ENCODE assay signal across 8 mouse cellular contexts in the genomic region with DNA sequence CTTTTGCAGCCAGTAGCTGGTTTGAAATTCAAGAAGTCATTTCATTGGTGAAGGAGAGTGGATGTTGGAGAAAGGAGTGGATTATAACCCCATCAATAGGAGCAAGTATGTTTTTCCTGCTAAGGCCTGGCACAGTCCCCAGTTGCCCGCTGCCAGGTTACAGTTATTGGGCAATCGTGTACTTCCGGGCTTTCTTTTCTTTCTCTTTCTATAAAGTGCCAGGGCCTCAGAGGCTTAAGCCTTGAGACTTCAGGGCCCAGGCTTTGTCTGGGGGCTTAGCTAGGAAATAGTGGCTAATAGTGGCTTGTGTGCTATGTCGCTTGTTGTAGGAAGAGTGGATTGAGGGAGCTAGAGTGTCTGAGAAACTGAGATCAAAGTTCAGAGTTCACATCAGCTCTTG. TPM values are rescaled to one million over a fixed set of nuclear protein-coding genes. Genes with fewer than 3 reads are reported as not detected.
DNase-seq lines count a peak whose midpoint lies in the region; ATAC-seq and TF ChIP-seq lines count a peak whose summit lies in the region.

No protein-coding gene starts in this region.

- TF ChIP-seq CTCF in bone marrow, adult 2 months (IDR thresholded peaks at IDR 0.05; ENCODE audit: control insufficient read depth, insufficient read depth, low read length), result no peak
- no peak for TF ChIP-seq CTCF in hindbrain, postnatal 0 days (IDR thresholded peaks at IDR 0.05; ENCODE audit: low read depth)
- TF ChIP-seq CTCF in lung, postnatal 0 days (IDR thresholded peaks at IDR 0.05), result no peak

- no peak; the same call in none of the 2 replicates for TF ChIP-seq EP300 in lung, postnatal 0 days (IDR thresholded peaks at IDR 0.05)

- peaks cover 4% of the 10 kb centered on the region for H3K4me1 ChIP-seq in bone marrow, adult 2 months (ENCODE audit: control insufficient read depth, insufficient read depth, low read length)
- H3K4me1 ChIP-seq in hindbrain, postnatal 0 days (ENCODE audit: insufficient read depth, low read length), result peaks cover 25% of the 10 kb centered on the region
- peaks cover 12% of the 10 kb centered on the region; the same call in 1 of the 2 replicates for H3K4me1 ChIP-seq in lung, postnatal 0 days (ENCODE audit: insufficient read depth, low read depth, low read length)

- H3K4me3 ChIP-seq in bone marrow, adult 2 months (replicated peaks; ENCODE audit: control insufficient read depth, low read depth, low read length), result peak overlapping the region; percentile 60
- H3K4me3 ChIP-seq in hindbrain, postnatal 0 days (ENCODE audit: low read length), result peak overlapping the region; percentile 64; the same call in 1 of the 2 replicates
- peak overlapping the region; percentile 57; the same call in 1 of the 2 replicates for H3K4me3 ChIP-seq in lung, postnatal 0 days (ENCODE audit: low read depth, low read length)

- peak overlapping the region; percentile 98 for H3K4me2 ChIP-seq in hindbrain, postnatal 0 days (ENCODE audit: low read depth, low read length)
- H3K4me2 ChIP-seq in lung, postnatal 0 days (replicated peaks; ENCODE audit: low read depth, low read length), result peak overlapping the region; percentile 90

- H3K36me3 ChIP-seq in hindbrain, postnatal 0 days (ENCODE audit: insufficient read depth, low read length), result no peaks in the 10 kb centered on the region
- H3K36me3 ChIP-seq in lung, postnatal 0 days (ENCODE audit: insufficient read depth, low read length), result no peaks in the 10 kb centered on the region

- peak overlapping the region; percentile 46; the same call in 1 of the 2 replicates for H3K27ac ChIP-seq in bone marrow, adult 2 months (ENCODE audit: control insufficient read depth, insufficient read depth, low read depth, low read length, poor library complexity)
- H3K27ac ChIP-seq in hindbrain, postnatal 0 days, result no peak overlapping the region; the same call in 1 of the 2 replicates
- H3K27ac ChIP-seq in lung, postnatal 0 days (ENCODE audit: low read length), result peak overlapping the region; percentile 66

- 6% methylated on average over 4 of the region's 4 CpGs for WGBS in bone marrow, adult 2 months
- WGBS in hindbrain, postnatal 0 days, result 30% methylated on average over 4 of the region's 4 CpGs
- 18% methylated on average over 4 of the region's 4 CpGs for WGBS in lung, postnatal 0 days

- peak; percentile 59 for DNase-seq in adrenal gland, adult 2 months
- no peak for DNase-seq in adrenal gland, adult 18-20 months (ENCODE audit: low spot score in 2 of 2)
- peak; percentile 46 for DNase-seq in hindbrain, postnatal 0 days (ENCODE audit: low spot score)
- DNase-seq in lung, postnatal 0 days (ENCODE audit: low spot score), result peak; percentile 87
- DNase-seq in left cerebral cortex, adult 9 months (ENCODE audit: low spot score in 2 of 2), result no peak
- DNase-seq in right cerebral cortex, postnatal 10 days (ENCODE audit: low spot score in 2 of 2), result no peak
- DNase-seq in embryo, embryonic 10 days (ENCODE audit: low spot score), result no peak

- no peaks in the 10 kb centered on the region for H3K9me3 ChIP-seq in hindbrain, postnatal 0 days (ENCODE audit: low read length)
- H3K9me3 ChIP-seq in lung, postnatal 0 days (ENCODE audit: low read length), result no peaks in the 10 kb centered on the region

- peak overlapping the region; percentile 35; the same call in 1 of the 2 replicates for H3K9ac ChIP-seq in hindbrain, postnatal 0 days (replicated peaks; ENCODE audit: low read length)
- no peak overlapping the region for H3K9ac ChIP-seq in lung, postnatal 0 days (replicated peaks; ENCODE audit: low read depth)

- ATAC-seq in hindbrain, postnatal 0 days, result no peak
- peak; percentile 46 for ATAC-seq in lung, postnatal 0 days

- no peaks in the 10 kb centered on the region for H3K27me3 ChIP-seq in hindbrain, postnatal 0 days (ENCODE audit: insufficient read depth, low read length)
- no peaks in the 10 kb centered on the region for H3K27me3 ChIP-seq in lung, postnatal 0 days (replicated peaks; ENCODE audit: insufficient read depth, low read length)

- TF ChIP-seq POLR2A in bone marrow, adult 2 months (IDR thresholded peaks at IDR 0.05; ENCODE audit: borderline replicate concordance, control insufficient read depth, low read depth, low read length), result no peak

RNA-seq across cellular contexts. Expression of a gene that starts 1.5 kb away (rescaled TPM):
- 1 to 10 TPM; 4.7 TPM for total RNA-seq in adrenal gland, adult 2 months (2021)
- 2.8 and 2.9 TPM in 2 replicates for polyA plus RNA-seq in adrenal gland, adult 2 months (2012; rRNA removed)
- 1 to 10 TPM; 4.6 to 6.9 TPM for total RNA-seq in adrenal gland, adult 18-20 months (2021)
- 5.2 and 16.4 TPM in 2 replicates for polyA plus RNA-seq in bone marrow, adult 2 months (2011; ENCODE audit: insufficient read depth, insufficient read length, low replicate concordance, missing spikeins)
- total RNA-seq in hindbrain, postnatal 0 days (2014; rRNA removed), result 6.2 and 7.7 TPM in 2 replicates
- polyA plus RNA-seq in hindbrain, postnatal 0 days (2015; fragmentation: Nextera tagmentation; extraction: Ambion mirVana), result 7.4 and 7.9 TPM in 2 replicates
- 11.9 and 12.1 TPM in 2 replicates for polyA plus RNA-seq in lung, postnatal 0 days (2015; fragmentation: Nextera tagmentation; extraction: Ambion mirVana)

RNA-seq across cellular contexts. Expression of a gene that starts 19.0 kb away (rescaled TPM):
- 100 to 1,000 TPM in 1 of 2 experiments, 10 to 100 TPM in 1; 98.4 to 272 TPM for total RNA-seq in adrenal gland, adult 2 months (2021)
- polyA plus RNA-seq in adrenal gland, adult 2 months (2012; rRNA removed), result 162 and 163 TPM in 2 replicates
- total RNA-seq in adrenal gland, adult 18-20 months (2021), result 100 to 1,000 TPM; 114 to 144 TPM
- not detected in 2 replicates for polyA plus RNA-seq in bone marrow, adult 2 months (2011; ENCODE audit: insufficient read depth, insufficient read length, low replicate concordance, missing spikeins)
- total RNA-seq in hindbrain, postnatal 0 days (2014; rRNA removed), result 23.0 and 26.0 TPM in 2 replicates
- 11.2 and 11.7 TPM in 2 replicates for polyA plus RNA-seq in hindbrain, postnatal 0 days (2015; fragmentation: Nextera tagmentation; extraction: Ambion mirVana)
- 4.1 and 4.4 TPM in 2 replicates for polyA plus RNA-seq in lung, postnatal 0 days (2015; fragmentation: Nextera tagmentation; extraction: Ambion mirVana)

Comparison
In these comparisons a context has a peak if more than half of its experiments do, and no peak if none do; other contexts are left out.
1. DNase-seq: peak in adrenal gland, adult 2 months (single experiment), hindbrain, postnatal 0 days (single experiment) and lung, postnatal 0 days (single experiment); none in adrenal gland, adult 18-20 months (0 of 2), left cerebral cortex, adult 9 months (0 of 2), right cerebral cortex, postnatal 10 days (0 of 2) and embryo, embryonic 10 days (single experiment).
2. RNA of a gene that starts 19.0 kb away (polyA plus RNA-seq): 162 to 163 TPM in adrenal gland, adult 2 months; 11.2 to 11.7 TPM in hindbrain, postnatal 0 days, 4.1 to 4.4 TPM in lung, postnatal 0 days and not detected in bone marrow, adult 2 months; every median in the first group is over 10 times any median in the second.
3. Peak in every context shown above with its lines, with median percentiles within 50 percentile points of each other: H3K4me3 ChIP-seq.